Mouse (Mus musculus) v-Abl transformed pro-B cells (cell line): ENCODE measurements at regions not wholly inside any gene's neighbourhood (a gene's known extent, or its start where the extent isn't known, plus 50 kb on each side); places are given as distances from the start of the nearest gene placed in this dataset.

Source experiments
- in situ Hi-C, 2 experiments: fragments of 400-800 bp; cut with MboI; formaldehyde crosslinking; loops; one replicate each; pipeline ENCODE4 v1.15.1; 2025; ENCODE audit not compliant: unreplicated experiment in 2 of 2

GRCm38 (mm10) chr13:47397726-47398350, 275.4 kb downstream of the Rnf144b start:
- in situ Hi-C loops = no loop called here

GRCm38 (mm10) chr13:47398976-47399375, 276.5 kb downstream of the Rnf144b start:
- in situ Hi-C loops = no loop called here

GRCm38 (mm10) chr13:47413261-47413660, 290.8 kb downstream of the Rnf144b start:
- in situ Hi-C loops = no loop called here

GRCm38 (mm10) chr13:47413940-47414339, 291.5 kb downstream of the Rnf144b start:
- in situ Hi-C loops = no loop called here

- in situ Hi-C loops = no loop called here
Measured at GRCm38 (mm10) chr13:47429856-47430365, 307.5 kb downstream of the Rnf144b start.

- in situ Hi-C loops = no loop called here
Measured at GRCm38 (mm10) chr13:47430409-47430808, 308.0 kb downstream of the Rnf144b start.

GRCm38 (mm10) chr13:47435631-47436030, 313.2 kb downstream of the Rnf144b start:
- in situ Hi-C loops = no loop called here

- in situ Hi-C loops = no loop called here
Measured at GRCm38 (mm10) chr13:47444876-47445275, 322.4 kb downstream of the Rnf144b start.

- in situ Hi-C loops = no loop called here
Measured at GRCm38 (mm10) chr13:47452186-47452760, 329.8 kb downstream of the Rnf144b start.

- in situ Hi-C loops = no loop called here
Measured at GRCm38 (mm10) chr13:47462148-47462547, 339.7 kb downstream of the Rnf144b start.

GRCm38 (mm10) chr13:47471543-47472213, 349.2 kb downstream of the Rnf144b start:
- in situ Hi-C loops = no loop called here

GRCm38 (mm10) chr13:47480159-47480558, 357.7 kb downstream of the Rnf144b start:
- in situ Hi-C loops = no loop called here

GRCm38 (mm10) chr13:47484819-47485218, 362.4 kb downstream of the Rnf144b start:
- in situ Hi-C loops = no loop called here

GRCm38 (mm10) chr13:47486111-47486510, 363.7 kb downstream of the Rnf144b start:
- in situ Hi-C loops = no loop called here

- in situ Hi-C loops = no loop called here
Measured at GRCm38 (mm10) chr13:47486658-47487057, 364.2 kb downstream of the Rnf144b start.

- in situ Hi-C loops = no loop called here
Measured at GRCm38 (mm10) chr13:47505380-47505955, 383.0 kb downstream of the Rnf144b start.

- in situ Hi-C loops = no loop called here
Measured at GRCm38 (mm10) chr13:47532935-47533334, 410.5 kb downstream of the Rnf144b start.

GRCm38 (mm10) chr13:47537156-47537555, 414.7 kb downstream of the Rnf144b start:
- in situ Hi-C loops = no loop called here

GRCm38 (mm10) chr13:47549626-47550025, 427.2 kb downstream of the Rnf144b start:
- in situ Hi-C loops = no loop called here

GRCm38 (mm10) chr13:47552251-47552650, 429.8 kb downstream of the Rnf144b start:
- in situ Hi-C loops = no loop called here

- in situ Hi-C loops = no loop called here
Measured at GRCm38 (mm10) chr13:47554198-47554597, 431.7 kb downstream of the Rnf144b start.
